Mouse (Mus musculus): ENCODE data around the gene Slc51a.

The Slc51a gene

DNA sequence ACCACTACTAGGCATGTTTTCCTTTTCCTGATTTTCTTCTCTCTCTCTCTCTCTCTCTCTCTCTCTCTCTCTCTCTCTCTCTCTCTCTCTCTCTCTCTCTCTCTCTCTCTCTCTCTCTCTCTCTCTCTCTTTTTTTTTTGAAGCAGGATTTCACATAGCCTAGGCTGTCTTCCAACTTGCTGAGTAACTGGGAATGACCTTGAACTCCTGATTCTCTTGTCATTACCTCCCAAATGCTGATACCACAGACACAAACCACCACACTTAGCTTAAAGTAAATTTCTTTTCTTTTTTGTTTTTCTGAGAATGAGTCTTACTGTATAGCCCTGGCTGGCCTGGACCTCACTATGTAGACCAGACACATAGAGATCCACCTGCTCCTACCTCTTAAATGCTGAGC, 53.0 kb downstream of the Slc51a start:
- no peak for ATAC-seq (ENCODE audit: insufficient number of reproducible peaks, low FRiP score, low TSS enrichment)

GRCm38 (mm10) chr16:32434066-32434465, 53.6 kb downstream of the Slc51a start:
- ATAC-seq (ENCODE audit: insufficient number of reproducible peaks, low FRiP score, low TSS enrichment) = no peak

DNA sequence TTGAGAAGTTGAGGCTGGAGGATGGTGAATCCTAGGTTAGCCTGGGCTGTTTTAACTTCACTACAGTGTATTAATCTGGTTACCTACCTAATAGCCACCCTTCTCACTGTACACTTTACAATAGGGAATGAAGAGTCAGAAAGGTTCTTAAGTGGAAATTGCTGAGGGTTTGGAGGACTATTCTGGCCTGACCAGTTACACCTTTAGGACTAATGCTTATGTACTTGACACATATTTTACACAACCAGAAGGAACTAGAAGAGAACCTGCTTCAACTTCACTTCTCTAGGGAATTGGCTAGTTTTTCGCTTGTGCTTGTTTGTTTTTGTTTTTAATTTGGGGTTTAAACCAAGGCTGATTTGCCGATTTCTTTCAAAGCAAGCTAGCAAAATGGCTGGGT, 54.5 kb downstream of the Slc51a start:
- ATAC-seq (ENCODE audit: insufficient number of reproducible peaks, low FRiP score, low TSS enrichment) = no peak

- no peak for ATAC-seq (ENCODE audit: insufficient number of reproducible peaks, low FRiP score, low TSS enrichment)
These were observed 55.8 kb downstream of the Slc51a start for GRCm38 (mm10) chr16:32431926-32432325.

- ATAC-seq (ENCODE audit: insufficient number of reproducible peaks, low FRiP score, low TSS enrichment) = no peak
These were observed 56.6 kb downstream of the Slc51a start for GRCm38 (mm10) chr16:32431047-32431591.

DNA sequence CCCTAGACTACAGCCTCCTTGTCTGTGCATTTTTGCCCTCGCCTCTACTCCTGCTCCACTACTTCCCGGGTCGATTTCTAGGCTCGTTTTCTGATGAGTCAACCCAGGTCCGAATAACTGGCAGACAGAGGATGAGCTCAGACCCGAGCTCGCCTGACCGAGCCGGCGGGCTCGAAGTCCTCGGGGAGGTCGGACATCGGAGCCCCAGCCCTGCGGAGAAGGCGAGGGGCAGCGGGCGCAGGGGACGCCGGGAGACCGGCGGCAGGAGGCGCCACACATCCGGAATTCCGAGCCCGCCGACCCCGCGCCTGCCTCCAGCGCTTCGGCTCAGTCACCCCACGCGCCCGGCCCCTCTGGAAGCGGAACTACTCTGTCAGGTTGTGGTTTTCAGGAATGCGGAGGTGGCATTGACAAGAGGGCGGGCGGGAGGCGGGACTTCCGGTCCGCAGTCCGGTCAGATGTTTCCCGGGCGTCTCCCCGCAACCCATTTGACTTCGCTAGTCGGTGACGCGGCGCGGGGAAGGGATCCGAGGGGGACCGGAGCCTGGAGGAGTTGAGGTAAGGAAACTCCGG, 57.1 kb downstream of the Slc51a start, which contains the start of gene Pcyt1a:
Gene Pcyt1a (plus strand): TSS at position 448 of the 573 bp plus-strand sequence.
- peak; percentile 97 for ATAC-seq (ENCODE audit: insufficient number of reproducible peaks, low FRiP score, low TSS enrichment)

DNA sequence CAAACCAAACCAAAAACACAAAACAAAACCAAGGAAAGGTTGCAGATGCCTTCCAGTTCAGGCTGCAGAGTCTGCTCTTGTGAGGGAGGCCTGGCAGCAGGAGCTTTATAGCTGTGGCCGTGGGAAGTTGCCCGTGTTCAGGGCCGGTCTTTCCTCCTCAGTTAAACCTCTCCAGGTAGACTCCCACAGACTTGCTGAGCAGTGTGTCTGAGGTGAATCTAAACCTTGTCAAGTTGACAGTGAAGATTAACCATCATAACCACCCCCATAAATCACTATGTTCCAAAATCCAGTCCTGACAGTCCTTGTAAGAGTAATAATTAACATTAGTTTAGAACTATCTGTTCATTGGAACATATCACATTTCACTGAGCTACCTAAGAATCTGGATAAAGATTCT, 60.2 kb downstream of the Slc51a start:
- no peak for ATAC-seq (ENCODE audit: insufficient number of reproducible peaks, low FRiP score, low TSS enrichment)

Data from cerebellum, adult (tissue).